Mouse (Mus musculus) adrenal gland (tissue): ENCODE results near the gene Chaf1a.

Experiments used
- intact Hi-C: fragments of 180-260 bp; cut with DNase I; formaldehyde crosslinking; loops from one replicate; pipeline ENCODE4 v1.15.1; 2025

The Chaf1a gene

GRCm38 (mm10) chr17:56018347-56019131, 21.7 kb upstream of the Chaf1a start:
- intact Hi-C loops, result no loop called here

- intact Hi-C loops, result no loop called here
Measured at GRCm38 (mm10) chr17:56020400-56021084, 19.7 kb upstream of the Chaf1a start.

- intact Hi-C loops, result no loop called here
Measured at GRCm38 (mm10) chr17:56021161-56021910, 18.9 kb upstream of the Chaf1a start.

- intact Hi-C loops, result no loop called here
Measured at GRCm38 (mm10) chr17:56022131-56022988, 17.9 kb upstream of the Chaf1a start.

- intact Hi-C loops, result no loop called here
Measured at GRCm38 (mm10) chr17:56022989-56023290, 17.3 kb upstream of the Chaf1a start.

- intact Hi-C loops, result no loop called here
Measured at GRCm38 (mm10) chr17:56023386-56023785, 16.9 kb upstream of the Chaf1a start.

- intact Hi-C loops, result no loop called here
Measured at GRCm38 (mm10) chr17:56024476-56024875, 15.8 kb upstream of the Chaf1a start.

GRCm38 (mm10) chr17:56024931-56025330, 15.3 kb upstream of the Chaf1a start:
- intact Hi-C loops, result no loop called here

GRCm38 (mm10) chr17:56026303-56026702, 13.9 kb upstream of the Chaf1a start:
- intact Hi-C loops, result no loop called here

- intact Hi-C loops, result no loop called here
Measured at GRCm38 (mm10) chr17:56026881-56027280, 13.4 kb upstream of the Chaf1a start.

GRCm38 (mm10) chr17:56027801-56028441, 12.3 kb upstream of the Chaf1a start:
- intact Hi-C loops, result no loop called here

GRCm38 (mm10) chr17:56030238-56030870, 9.9 kb upstream of the Chaf1a start:
- intact Hi-C loops, result loop anchor here (5.0 kb wide), 1 partner anchor 148 kb away; no protein-coding TSS in a partner anchor

GRCm38 (mm10) chr17:56030919-56031318, 9.3 kb upstream of the Chaf1a start:
- intact Hi-C loops, result loop anchor here (5.0 kb wide), 1 partner anchor 149 kb away; no protein-coding TSS in a partner anchor

- intact Hi-C loops, result loop anchor here (5.0 kb wide), 1 partner anchor 149 kb away; no protein-coding TSS in a partner anchor
Measured at GRCm38 (mm10) chr17:56031431-56031830, 8.8 kb upstream of the Chaf1a start.

- intact Hi-C loops, result loop anchor here (5.0 kb wide), 1 partner anchor 150 kb away; no protein-coding TSS in a partner anchor
Measured at GRCm38 (mm10) chr17:56032127-56032733, 8.0 kb upstream of the Chaf1a start.

- intact Hi-C loops, result loop anchor here (5.0 kb wide), 1 partner anchor 151 kb away; no protein-coding TSS in a partner anchor
Measured at GRCm38 (mm10) chr17:56032831-56033230, 7.4 kb upstream of the Chaf1a start.

- intact Hi-C loops, result loop anchor here (5.0 kb wide), 1 partner anchor 152 kb away; no protein-coding TSS in a partner anchor
Measured at GRCm38 (mm10) chr17:56034040-56034725, 6.1 kb upstream of the Chaf1a start.

- intact Hi-C loops, result loop anchor here (5.0 kb wide), 1 partner anchor 152 kb away; no protein-coding TSS in a partner anchor
Measured at GRCm38 (mm10) chr17:56034726-56035100, 5.5 kb upstream of the Chaf1a start.

GRCm38 (mm10) chr17:56035216-56035615, 5.0 kb upstream of the Chaf1a start:
- intact Hi-C loops, result no loop called here
